Mouse (Mus musculus): ENCODE measurements around the gene Cyp2c66. TPM values are rescaled to one million over a fixed set of nuclear protein-coding genes. Genes with fewer than 3 reads are reported as not detected.
"Not testable (repeated sequence)": the region's sequence is repeated elsewhere in the genome, so short reads cannot be mapped to it uniquely, and the experiment has no call there.

Gene Cyp2c66
- not detected in 2 replicates for polyA plus RNA-seq (2014; fragmentation: Nextera tagmentation; extraction: Ambion mirVana)

DNA sequence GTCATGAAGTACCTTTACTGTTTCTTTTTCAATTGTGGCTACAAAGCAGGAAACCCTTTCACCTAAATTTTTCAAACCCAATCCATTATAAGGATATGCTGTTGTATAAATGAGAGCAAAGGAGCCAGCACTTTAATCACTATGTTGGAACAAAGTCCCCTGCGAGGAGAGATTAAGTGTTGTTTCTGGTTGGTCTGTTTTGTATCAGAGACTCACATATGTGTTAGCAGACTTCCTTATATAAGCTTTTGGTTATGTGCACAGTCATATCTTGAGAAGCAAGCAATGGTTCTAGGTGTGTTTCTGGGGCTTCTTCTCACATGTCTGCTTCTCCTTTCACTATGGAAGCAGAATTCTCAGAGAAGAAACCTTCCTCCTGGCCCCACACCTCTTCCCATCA, at the start of gene Cyp2c66:
Cyp2c66 (plus strand) TSS at position 255 of the 400 bp plus-strand sequence.
- H3K4me3 ChIP-seq (ENCODE audit: low read depth, low read length) = no peak within 1 kb of the TSS
- H3K36me3 ChIP-seq (ENCODE audit: control insufficient read depth, insufficient read depth, low read length) = no peaks in the 10 kb centered on the region
- no peak within 1 kb of the TSS for H3K9ac ChIP-seq (replicated peaks; ENCODE audit: low read depth, low read length)
- no peak for ATAC-seq (ENCODE audit: insufficient number of reproducible peaks, insufficient read depth, low FRiP score, low read depth)
- H3K4me2 ChIP-seq (replicated peaks; ENCODE audit: low read depth, low read length) = no peak within 1 kb of the TSS
- no peak within 1 kb of the TSS for H3K27ac ChIP-seq (ENCODE audit: low read length)
- no peaks in the 10 kb centered on the region for H3K9me3 ChIP-seq (ENCODE audit: control insufficient read depth, low read depth, low read length)
- no peaks in the 10 kb centered on the region for H3K4me1 ChIP-seq (ENCODE audit: control insufficient read depth, insufficient read depth, low read length)
- 84% methylated on average over 1 of the region's 1 CpGs for WGBS
- H3K27me3 ChIP-seq (ENCODE audit: control insufficient read depth, insufficient read depth, low read length) = no peaks in the 10 kb centered on the region

DNA sequence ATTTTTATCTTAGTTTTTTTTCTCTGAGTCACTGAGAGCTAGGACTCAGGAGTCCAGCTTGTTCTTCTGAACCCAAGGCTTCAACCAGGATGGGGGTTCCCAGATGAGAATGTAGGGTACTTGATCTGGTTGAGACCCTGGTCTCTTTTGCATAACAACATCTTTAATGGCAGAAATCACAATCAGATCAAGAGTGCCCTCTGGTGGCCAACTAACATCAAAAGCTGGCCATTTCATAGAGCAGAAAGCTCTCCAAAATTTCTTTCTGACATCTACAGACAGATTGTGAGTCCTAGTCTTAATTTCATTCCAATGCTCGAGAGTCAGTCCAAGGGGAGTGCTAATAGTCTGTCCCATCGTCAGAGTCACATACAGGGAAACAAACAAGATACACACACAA, 14.9 kb upstream of the Cyp2c66 start:
- ATAC-seq (ENCODE audit: insufficient number of reproducible peaks, insufficient read depth, low FRiP score, low read depth); H3K4me3 ChIP-seq (ENCODE audit: low read depth, low read length): not testable (repeated sequence)
- WGBS = 76% methylated on average over 2 of the region's 2 CpGs

DNA sequence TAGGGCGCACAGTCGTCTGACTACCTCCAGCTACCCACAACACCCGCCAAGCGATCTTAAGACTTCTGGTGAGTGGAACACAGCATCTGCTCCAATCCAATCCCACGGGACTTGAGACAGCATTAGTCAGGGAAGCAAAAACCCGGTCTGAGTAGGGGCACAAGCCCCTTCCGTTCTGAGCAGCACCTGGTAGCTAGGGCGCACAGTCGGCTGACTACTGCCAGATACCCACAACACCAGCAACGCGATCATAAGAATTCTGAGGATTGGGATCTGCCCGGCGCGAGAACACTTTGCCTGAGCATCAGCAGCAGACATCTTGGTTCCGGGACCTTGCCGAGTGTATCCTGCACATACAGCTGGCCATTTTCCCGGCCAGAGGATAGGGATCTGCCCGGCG, 43.1 kb downstream of the Cyp2c66 start:
- H3K9me3 ChIP-seq (ENCODE audit: control insufficient read depth, low read depth, low read length); ATAC-seq (ENCODE audit: insufficient number of reproducible peaks, insufficient read depth, low FRiP score, low read depth); H3K27ac ChIP-seq (ENCODE audit: low read length); H3K36me3 ChIP-seq (ENCODE audit: control insufficient read depth, insufficient read depth, low read length); H3K27me3 ChIP-seq (ENCODE audit: control insufficient read depth, insufficient read depth, low read length); H3K9ac ChIP-seq (replicated peaks; ENCODE audit: low read depth, low read length); H3K4me2 ChIP-seq (replicated peaks; ENCODE audit: low read depth, low read length); H3K4me3 ChIP-seq (ENCODE audit: low read depth, low read length); H3K4me1 ChIP-seq (ENCODE audit: control insufficient read depth, insufficient read depth, low read length): not testable (repeated sequence)
- 79% methylated on average over 19 of the region's 19 CpGs for WGBS

More for the DNA sequence above, 14.9 kb upstream of the Cyp2c66 start:
- H3K27ac ChIP-seq (ENCODE audit: low read length); H3K4me1 ChIP-seq (ENCODE audit: control insufficient read depth, insufficient read depth, low read length); H3K9me3 ChIP-seq (ENCODE audit: control insufficient read depth, low read depth, low read length); H3K4me2 ChIP-seq (replicated peaks; ENCODE audit: low read depth, low read length); H3K27me3 ChIP-seq (ENCODE audit: control insufficient read depth, insufficient read depth, low read length); H3K9ac ChIP-seq (replicated peaks; ENCODE audit: low read depth, low read length); H3K36me3 ChIP-seq (ENCODE audit: control insufficient read depth, insufficient read depth, low read length): not testable (repeated sequence)

Other genes with a start within 250 kb of the Cyp2c66 start
- gene Hells, start 183.0 kb upstream of the Cyp2c66 start, polyA plus RNA-seq (2014; fragmentation: Nextera tagmentation; extraction: Ambion mirVana) = 49.4 and 49.9 TPM in 2 replicates
- gene Cyp2c55, start 106.9 kb upstream of the Cyp2c66 start, polyA plus RNA-seq (2014; fragmentation: Nextera tagmentation; extraction: Ambion mirVana) = 0.17 TPM in 1 of 2 replicates, not detected in the other
- 3.4 and 4.1 TPM in 2 replicates for gene Cyp2c65, start 52.9 kb upstream of the Cyp2c66 start, polyA plus RNA-seq (2014; fragmentation: Nextera tagmentation; extraction: Ambion mirVana)
- gene Cyp2c29, start 155.5 kb downstream of the Cyp2c66 start, polyA plus RNA-seq (2014; fragmentation: Nextera tagmentation; extraction: Ambion mirVana) = not detected in 2 replicates

Data from stomach, embryonic 14.5 days (tissue).